In the genomic region with DNA sequence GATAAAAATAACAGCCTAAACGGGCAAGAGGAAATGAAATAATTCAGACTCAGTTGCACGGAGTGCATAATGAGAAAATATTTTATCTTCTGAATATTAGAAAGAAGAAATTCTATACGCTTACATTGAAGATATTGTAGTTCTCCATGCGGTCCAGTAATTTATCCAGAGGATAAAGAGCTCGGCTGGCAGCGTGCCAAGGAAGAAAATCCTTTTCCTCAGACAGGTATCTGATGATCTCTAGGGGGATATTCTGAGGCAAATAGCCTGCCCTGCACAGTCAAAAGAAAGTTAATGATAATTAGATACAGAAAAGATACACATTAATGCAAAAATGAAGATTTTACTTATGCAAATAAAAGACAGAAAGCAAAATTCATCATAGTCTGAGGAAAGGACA, we compare ENCODE assay signal across 24 mouse cellular contexts.
DNase-seq lines count a peak whose midpoint lies in the region; ATAC-seq lines count a peak whose summit lies in the region.
"Had no signal": no experiment of that assay in that cellular context is flagged by ENCODE, and none has a peak within 500 bp of the region (broad histone marks: within the 10 kb centered on the region; RNA-seq: fewer than 3 reads in every experiment).

No protein-coding gene starts in this region.

- no peak for ATAC-seq in embryonic facial prominence, embryonic 11.5 days (replicated peaks; ENCODE audit: insufficient number of reproducible peaks, low FRiP score, low TSS enrichment, low read depth)
- ATAC-seq: CD4-positive, CD25-positive, alpha-beta regulatory T cell, adult 4 months; forebrain, embryonic 15.5 days; intestine, postnatal 0 days; lung, postnatal 0 days had no signal

- peak; percentile 9 for DNase-seq in embryonic facial prominence, embryonic 11.5 days (ENCODE audit: low spot score)
- no peak for DNase-seq in embryonic facial prominence, embryonic 10.5 days (ENCODE audit: low spot score)
- peak; percentile 1 for DNase-seq in left cerebral cortex, postnatal 4 days
- DNase-seq in left cerebral cortex, adult 9 months (ENCODE audit: low spot score in 2 of 2): no peak
- DNase-seq in right cerebral cortex, postnatal 4 days: peak; percentile 3
- no peak for DNase-seq in right cerebral cortex, postnatal 10 days (ENCODE audit: low spot score in 2 of 2)
- DNase-seq in left cerebral cortex, postnatal 14 days (ENCODE audit: low spot score in 2 of 2): no peak
- DNase-seq: adrenal gland, postnatal 25 days; cerebellum, adult 9-11 months; heart, adult 2 months; heart, postnatal 10 days; kidney, adult 9 months; kidney, postnatal 10 days; layer of hippocampus, postnatal 36 days; lung, postnatal 4 days; thymus, postnatal 14 days had no signal

- no peaks in the 10 kb centered on the region for H3K27me3 ChIP-seq in embryonic facial prominence, embryonic 11.5 days (ENCODE audit: control insufficient read depth, insufficient read depth, low read length)
- no peaks in the 10 kb centered on the region for H3K27me3 ChIP-seq in embryonic facial prominence, embryonic 10.5 days (replicated peaks; ENCODE audit: low read depth, poor library complexity, severe bottlenecking)
- H3K27me3 ChIP-seq: forebrain, embryonic 15.5 days; heart, embryonic 13.5 days; limb, embryonic 12.5 days; megakaryocyte, embryonic 14.5 days; neural tube, embryonic 13.5 days had no signal

- H3K36me3 ChIP-seq in embryonic facial prominence, embryonic 11.5 days (replicated peaks; ENCODE audit: control insufficient read depth, insufficient read depth, low read depth, low read length): no peaks in the 10 kb centered on the region
- H3K36me3 ChIP-seq in embryonic facial prominence, embryonic 10.5 days (replicated peaks): no peaks in the 10 kb centered on the region
- H3K36me3 ChIP-seq: forebrain, embryonic 15.5 days; heart, embryonic 13.5 days; limb, embryonic 12.5 days; neural tube, embryonic 13.5 days had no signal

- no peaks in the 10 kb centered on the region for H3K9me3 ChIP-seq in embryonic facial prominence, embryonic 11.5 days (replicated peaks; ENCODE audit: control insufficient read depth, low read length)
- H3K9me3 ChIP-seq in embryonic facial prominence, embryonic 10.5 days: no peaks in the 10 kb centered on the region
- H3K9me3 ChIP-seq: forebrain, embryonic 15.5 days; heart, embryonic 13.5 days; limb, embryonic 12.5 days; megakaryocyte, embryonic 14.5 days; neural tube, embryonic 13.5 days had no signal

- H3K9ac ChIP-seq in embryonic facial prominence, embryonic 11.5 days (replicated peaks; ENCODE audit: low read length): no peak overlapping the region
- H3K9ac ChIP-seq: forebrain, embryonic 15.5 days; heart, embryonic 13.5 days; limb, embryonic 12.5 days; neural tube, embryonic 13.5 days had no signal

- H3K4me2 ChIP-seq in embryonic facial prominence, embryonic 11.5 days (ENCODE audit: low read depth, low read length): no peak overlapping the region
- H3K4me2 ChIP-seq: forebrain, embryonic 15.5 days; heart, embryonic 13.5 days; limb, embryonic 12.5 days; neural tube, embryonic 13.5 days had no signal

- no peak overlapping the region for H3K4me3 ChIP-seq in embryonic facial prominence, embryonic 11.5 days (ENCODE audit: low read depth, low read length)
- H3K4me3 ChIP-seq in embryonic facial prominence, embryonic 10.5 days: no peak overlapping the region
- H3K4me3 ChIP-seq: forebrain, embryonic 15.5 days; heart, adult 2 months; heart, embryonic 13.5 days; limb, embryonic 12.5 days; megakaryocyte, embryonic 14.5 days; neural tube, embryonic 13.5 days had no signal

- H3K4me1 ChIP-seq in embryonic facial prominence, embryonic 11.5 days (ENCODE audit: control insufficient read depth, insufficient read depth, low read length): no peaks in the 10 kb centered on the region
- H3K4me1 ChIP-seq in embryonic facial prominence, embryonic 10.5 days: no peaks in the 10 kb centered on the region
- H3K4me1 ChIP-seq: forebrain, embryonic 15.5 days; heart, embryonic 13.5 days; limb, embryonic 12.5 days; megakaryocyte, embryonic 14.5 days; neural tube, embryonic 13.5 days had no signal

- H3K27ac ChIP-seq in embryonic facial prominence, embryonic 11.5 days (replicated peaks; ENCODE audit: low read depth, low read length): no peak overlapping the region
- H3K27ac ChIP-seq in embryonic facial prominence, embryonic 10.5 days (replicated peaks): no peak overlapping the region
- H3K27ac ChIP-seq: forebrain, embryonic 15.5 days; heart, adult 2 months; heart, embryonic 13.5 days; limb, embryonic 12.5 days; neural tube, embryonic 13.5 days had no signal

- 72% methylated on average over 6 of the region's 6 CpGs for WGBS in embryonic facial prominence, embryonic 11.5 days
- WGBS in embryonic facial prominence, embryonic 10.5 days: 89% methylated on average over 6 of the region's 6 CpGs

- intact Hi-C loops in left cerebral cortex, postnatal 4 days (cut with DNase I): no loop called here
- intact Hi-C loops in left cerebral cortex, postnatal 14 days (cut with DNase I): no loop called here

Comparison
In these comparisons a context has a peak if more than half of its experiments do, and no peak if none do; other contexts are left out.
1. DNase-seq: peak in embryonic facial prominence, embryonic 11.5 days (single experiment), left cerebral cortex, postnatal 4 days (single experiment) and right cerebral cortex, postnatal 4 days (single experiment); none in embryonic facial prominence, embryonic 10.5 days (single experiment), left cerebral cortex, adult 9 months (0 of 2), right cerebral cortex, postnatal 10 days (0 of 2) and left cerebral cortex, postnatal 14 days (0 of 2).